Mouse (Mus musculus): Measurements from ENCODE around the gene Poldip3.

GRCm38 (mm10) chr15:83089429-83089605, 59.9 kb downstream of the Poldip3 start, which contains the start of gene Serhl:
- no peak for TF ChIP-seq POLR2A (IDR thresholded peaks at IDR 0.05; ENCODE audit: borderline replicate concordance, control insufficient read depth, low read depth, low read length)
- TF ChIP-seq CTCF (IDR thresholded peaks at IDR 0.05; ENCODE audit: control insufficient read depth, insufficient read depth, low read length), result no peak
